ENCODE assay signal across 8 mouse cellular contexts in genomic region chr7:5062360-5063001, GRCm38 (mm10). TPM values are rescaled to one million over a fixed set of nuclear protein-coding genes. Genes with fewer than 3 reads are reported as not detected.
DNase-seq lines count a peak whose midpoint lies in the region; ATAC-seq and TF ChIP-seq lines count a peak whose summit lies in the region.

No protein-coding gene starts in this region.

- TF ChIP-seq CTCF in midbrain, postnatal 0 days (IDR thresholded peaks at IDR 0.05) = no peak

- H3K27ac ChIP-seq in limb, embryonic 15.5 days = peak overlapping the region; percentile 100
- peak overlapping the region; percentile 95 for H3K27ac ChIP-seq in midbrain, postnatal 0 days (ENCODE audit: low read depth, low read length)

- peak; percentile 77 to 82 for DNase-seq in heart, adult 18-20 months
- DNase-seq in heart, postnatal 36 days = no peak
- DNase-seq in CD8-positive naive resting alpha-beta T cell, adult 2 months (ENCODE audit: low read depth in 2 of 2, low spot score in 2 of 2) = peak; percentile 63 to 67
- DNase-seq in embryo, embryonic 10.5 days (ENCODE audit: low spot score) = peak; percentile 95
- DNase-seq in heart, postnatal 10 days = peak; percentile 74 to 83
- peak; percentile 85 for DNase-seq in midbrain, postnatal 0 days (ENCODE audit: low spot score)
- DNase-seq in frontal cortex, postnatal 10 days (ENCODE audit: low spot score in 2 of 2) = no peak

- peaks cover 50% of the 10 kb centered on the region for H3K4me1 ChIP-seq in limb, embryonic 15.5 days
- peaks cover 18% of the 10 kb centered on the region; the same call in 1 of the 2 replicates for H3K4me1 ChIP-seq in midbrain, postnatal 0 days (ENCODE audit: insufficient read depth, low read length)

- peak overlapping the region; percentile 67 for H3K4me3 ChIP-seq in limb, embryonic 15.5 days
- peak overlapping the region; percentile 70 for H3K4me3 ChIP-seq in midbrain, postnatal 0 days (ENCODE audit: low read depth, low read length)

- peak overlapping the region; percentile 73 for H3K9ac ChIP-seq in limb, embryonic 15.5 days
- H3K9ac ChIP-seq in midbrain, postnatal 0 days (replicated peaks; ENCODE audit: low read length, poor library complexity, severe bottlenecking) = peak overlapping the region; percentile 81

- ATAC-seq in limb, embryonic 15.5 days (ENCODE audit: insufficient number of reproducible peaks, low FRiP score, low TSS enrichment, low read depth) = peak; percentile 48
- ATAC-seq in midbrain, postnatal 0 days (ENCODE audit: low FRiP score) = peak; percentile 39

- H3K9me3 ChIP-seq in limb, embryonic 15.5 days = no peaks in the 10 kb centered on the region
- H3K9me3 ChIP-seq in midbrain, postnatal 0 days (ENCODE audit: low read length) = no peaks in the 10 kb centered on the region

- intact Hi-C loops in heart, postnatal 36 days (cut with DNase I) = loop anchor here (1.0 to 10.0 kb wide), 3 partner anchors 15 to 568 kb away; partner anchors contain the start of gene Rasl2-9
- intact Hi-C loops in heart, postnatal 10 days (cut with DNase I) = loop anchor here (1.0 to 5.0 kb wide), 2 partner anchors 18 to 250 kb away; partner anchors contain the start of genes Epn1 and Ube2s

- H3K36me3 ChIP-seq in limb, embryonic 15.5 days = peaks cover 16% of the 10 kb centered on the region
- peaks cover 9% of the 10 kb centered on the region; the same call in 1 of the 2 replicates for H3K36me3 ChIP-seq in midbrain, postnatal 0 days (ENCODE audit: insufficient read depth, low read length)

- peak overlapping the region; percentile 85 for H3K4me2 ChIP-seq in limb, embryonic 15.5 days
- H3K4me2 ChIP-seq in midbrain, postnatal 0 days (ENCODE audit: low read depth, low read length, poor library complexity, severe bottlenecking) = peak overlapping the region; percentile 88

- WGBS in limb, embryonic 15.5 days = under 1% methylated on average over 46 of the region's 51 CpGs
- WGBS in midbrain, postnatal 0 days = under 1% methylated on average over 49 of the region's 51 CpGs

- 0 out of 2 replicates have a peak, but pooled peaks cover 3% of the 10 kb centered on the region for H3K27me3 ChIP-seq in limb, embryonic 15.5 days
- no peaks in the 10 kb centered on the region for H3K27me3 ChIP-seq in midbrain, postnatal 0 days (ENCODE audit: insufficient read depth, low read length)

RNA-seq across cellular contexts. Expression of gene U2af2, which starts 0.5 kb away (rescaled TPM):
- 10 to 100 TPM; 67.1 to 68.1 TPM for total RNA-seq in heart, adult 18-20 months (2021)
- 10 to 100 TPM; 62.4 to 70.8 TPM for total RNA-seq in heart, postnatal 36 days (2021)
- total RNA-seq in heart, postnatal 10 days (2021) = 100 to 1,000 TPM; 102 to 109 TPM
- 103 and 117 TPM in 2 replicates for polyA plus RNA-seq in limb, embryonic 15.5 days (2015; fragmentation: Nextera tagmentation; extraction: Ambion mirVana)
- total RNA-seq in midbrain, postnatal 0 days (2014; rRNA removed) = 157 and 161 TPM in 2 replicates
- polyA plus RNA-seq in midbrain, postnatal 0 days (2015; fragmentation: Nextera tagmentation; extraction: Ambion mirVana) = 74.7 and 78.2 TPM in 2 replicates

RNA-seq across cellular contexts. Expression of gene Zfp580, which starts 11.1 kb away (rescaled TPM):
- 1 to 10 TPM; 4.2 TPM for total RNA-seq in heart, adult 18-20 months (2021)
- total RNA-seq in heart, postnatal 36 days (2021) = 1 to 10 TPM; 5.6 to 5.7 TPM
- 10 to 100 TPM; 10.6 to 12.6 TPM for total RNA-seq in heart, postnatal 10 days (2021)
- 32.0 and 33.8 TPM in 2 replicates for polyA plus RNA-seq in limb, embryonic 15.5 days (2015; fragmentation: Nextera tagmentation; extraction: Ambion mirVana)
- 55.6 and 77.7 TPM in 2 replicates for total RNA-seq in midbrain, postnatal 0 days (2014; rRNA removed)
- polyA plus RNA-seq in midbrain, postnatal 0 days (2015; fragmentation: Nextera tagmentation; extraction: Ambion mirVana) = 154 and 157 TPM in 2 replicates

RNA-seq across cellular contexts. Expression of gene Epn1, which starts 17.6 kb away (rescaled TPM):
- 100 to 1,000 TPM; 183 to 191 TPM for total RNA-seq in heart, adult 18-20 months (2021)
- total RNA-seq in heart, postnatal 36 days (2021) = 100 to 1,000 TPM; 176 to 184 TPM
- 100 to 1,000 TPM; 194 to 209 TPM for total RNA-seq in heart, postnatal 10 days (2021)
- polyA plus RNA-seq in limb, embryonic 15.5 days (2015; fragmentation: Nextera tagmentation; extraction: Ambion mirVana) = 59.8 and 63.0 TPM in 2 replicates
- 399 and 484 TPM in 2 replicates for total RNA-seq in midbrain, postnatal 0 days (2014; rRNA removed)
- polyA plus RNA-seq in midbrain, postnatal 0 days (2015; fragmentation: Nextera tagmentation; extraction: Ambion mirVana) = 130 and 134 TPM in 2 replicates

RNA-seq across cellular contexts. Expression of gene Zfp784, which starts 24.2 kb away (rescaled TPM):
- 1 to 10 TPM; 5.1 to 5.5 TPM for total RNA-seq in heart, adult 18-20 months (2021)
- 1 to 10 TPM; 5.2 to 6.1 TPM for total RNA-seq in heart, postnatal 36 days (2021)
- 1 to 10 TPM; 5.9 to 7.3 TPM for total RNA-seq in heart, postnatal 10 days (2021)
- 5.9 and 7.1 TPM in 2 replicates for polyA plus RNA-seq in limb, embryonic 15.5 days (2015; fragmentation: Nextera tagmentation; extraction: Ambion mirVana)
- 5.0 and 8.0 TPM in 2 replicates for total RNA-seq in midbrain, postnatal 0 days (2014; rRNA removed)
- polyA plus RNA-seq in midbrain, postnatal 0 days (2015; fragmentation: Nextera tagmentation; extraction: Ambion mirVana) = 4.3 and 5.4 TPM in 2 replicates

RNA-seq across cellular contexts. Expression of gene 4632433K11Rik, which starts 28.6 kb away (rescaled TPM):
- total RNA-seq in heart, adult 18-20 months (2021) = not detected
- total RNA-seq in heart, postnatal 36 days (2021) = not detected
- not detected for total RNA-seq in heart, postnatal 10 days (2021)
- not detected in 2 replicates for polyA plus RNA-seq in limb, embryonic 15.5 days (2015; fragmentation: Nextera tagmentation; extraction: Ambion mirVana)
- not detected in 2 replicates for total RNA-seq in midbrain, postnatal 0 days (2014; rRNA removed)
- polyA plus RNA-seq in midbrain, postnatal 0 days (2015; fragmentation: Nextera tagmentation; extraction: Ambion mirVana) = not detected in 2 replicates

Comparison
In these comparisons a context has a peak if more than half of its experiments do, and no peak if none do; other contexts are left out.
1. DNase-seq: peak in heart, adult 18-20 months (2 of 2), CD8-positive naive resting alpha-beta T cell, adult 2 months (2 of 2), embryo, embryonic 10.5 days (single experiment), heart, postnatal 10 days (2 of 2) and midbrain, postnatal 0 days (single experiment); none in heart, postnatal 36 days (0 of 2) and frontal cortex, postnatal 10 days (0 of 2).